Mouse (Mus musculus) ovary, adult 18-20 months (tissue): ENCODE results near the gene Spint4.
"Not testable (repeated sequence)": the region's sequence is repeated elsewhere in the genome, so short reads cannot be mapped to it uniquely, and the experiment has no call there.

Experiments
- DNase-seq: peaks from one replicate; pipeline ENCODE4 v3.0.0; 2022; ENCODE audit warnings: low spot score, mixed read lengths

Gene Spint4

DNA sequence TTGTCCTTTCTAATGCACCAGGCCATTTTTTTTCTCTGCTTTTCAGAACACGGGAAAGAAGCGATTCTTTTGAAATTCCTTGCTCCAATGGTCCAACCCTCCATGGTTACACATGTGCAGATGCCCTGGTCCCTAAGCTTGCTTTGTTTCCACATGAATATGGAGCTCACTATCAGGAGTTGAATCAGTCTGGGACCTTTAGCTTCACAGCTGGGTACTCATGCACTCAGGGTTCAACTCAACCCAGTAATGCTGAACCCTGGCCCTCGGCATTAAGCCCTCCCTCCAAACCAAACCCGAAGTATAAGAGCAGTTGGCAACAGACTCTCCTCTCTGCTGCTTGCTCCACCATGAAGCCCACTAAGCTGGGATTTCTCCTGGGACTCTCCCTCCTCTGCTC lies at the start of gene Spint4:
Spint4 (plus strand) TSS at position 301 of the 400 bp plus-strand sequence.
- DNase-seq = no peak

DNA sequence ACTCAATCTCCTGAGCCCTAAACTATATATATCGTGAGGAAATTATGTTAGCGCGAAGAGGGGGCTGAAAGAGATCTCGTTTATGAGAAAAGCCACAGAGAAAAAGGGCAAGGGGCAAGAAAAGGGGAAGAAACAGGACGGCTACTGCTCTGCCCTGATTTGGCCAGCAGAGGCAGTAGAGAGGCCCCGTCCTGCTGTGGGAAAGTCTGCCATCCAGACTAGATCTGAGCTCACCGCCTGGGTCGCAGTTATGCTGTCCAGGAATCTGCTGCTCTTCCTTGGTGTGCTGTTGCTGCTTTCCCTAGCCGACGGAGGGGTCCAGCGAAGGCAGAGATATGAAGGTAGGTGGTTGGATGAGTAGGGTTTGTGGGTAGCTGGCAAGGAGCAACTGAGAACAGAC lies 42.4 kb upstream of the Spint4 start, which contains the start of gene Wfdc10:
Wfdc10 (plus strand) TSS at position 189 of the 400 bp plus-strand sequence.
- peak; percentile 19 for DNase-seq

DNA sequence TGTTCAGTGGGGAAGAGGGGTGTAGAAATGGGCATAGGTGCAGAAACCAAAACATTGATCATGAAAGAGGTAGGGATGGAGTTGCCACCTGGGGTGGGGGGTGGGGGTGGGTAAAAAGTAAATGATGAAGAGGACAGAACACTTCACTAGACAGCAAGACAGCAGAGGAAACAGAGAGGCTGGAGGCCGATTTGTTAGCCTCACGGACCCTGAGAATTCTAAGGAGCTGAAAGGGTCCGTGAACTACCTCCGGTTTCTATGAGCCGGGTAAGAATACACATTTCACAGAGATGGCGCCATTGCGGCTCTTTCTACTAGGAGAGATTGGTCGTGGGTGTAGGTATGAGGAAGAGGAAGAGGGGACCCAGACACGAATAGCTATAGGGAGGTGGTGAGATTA lies 41.8 kb upstream of the Spint4 start, which contains the start of gene Wfdc9:
Wfdc9 (minus strand) TSS at position 101 of the 400 bp plus-strand sequence.
- no peak for DNase-seq

DNA sequence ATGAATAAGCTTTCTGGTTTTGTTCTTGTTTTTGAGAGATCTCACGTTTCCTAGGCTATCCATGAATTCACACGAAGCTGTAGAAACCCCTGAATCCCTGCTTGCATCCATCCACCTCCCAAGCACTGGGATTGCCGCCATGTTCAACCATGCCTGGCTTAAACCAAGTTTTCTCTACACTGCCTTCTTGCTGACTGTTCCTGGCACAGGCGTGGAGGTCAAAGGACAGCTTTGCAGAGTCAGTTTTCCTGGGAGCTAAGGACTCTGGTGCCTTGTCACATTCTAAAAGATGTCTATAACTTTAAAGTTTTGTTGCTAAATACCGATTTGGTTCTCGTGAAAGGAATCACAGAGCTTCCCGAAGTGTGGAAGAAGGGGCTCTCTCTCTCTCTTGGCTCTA lies 33.5 kb upstream of the Spint4 start:
- DNase-seq = no peak

GRCm38 (mm10) chr2:164670261-164670660 lies 28.0 kb upstream of the Spint4 start:
- DNase-seq = no peak

- no peak for DNase-seq
These were observed 27.4 kb upstream of the Spint4 start for GRCm38 (mm10) chr2:164670938-164671337.

DNA sequence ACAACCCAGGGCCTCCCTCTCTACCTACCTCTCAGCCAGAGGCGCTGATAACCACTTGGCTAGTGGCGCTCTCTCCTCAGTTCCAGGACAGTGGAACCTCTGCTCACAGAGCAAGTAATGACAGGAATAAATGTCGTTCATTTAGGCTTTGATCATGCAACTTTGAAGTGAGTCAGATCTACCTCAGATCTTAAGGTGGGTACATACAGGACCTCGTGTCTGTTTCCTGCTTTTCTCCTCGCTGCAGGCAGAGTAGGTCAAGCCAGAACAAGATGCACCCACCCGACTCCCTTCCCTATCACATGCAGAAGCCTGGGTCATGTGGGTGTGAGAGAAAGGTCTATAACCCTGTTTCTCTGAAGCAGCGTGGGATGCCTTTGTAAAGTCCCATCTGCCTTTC lies 24.3 kb upstream of the Spint4 start, which contains the start of gene Wfdc11:
Wfdc11 (minus strand) TSS at position 101 of the 400 bp plus-strand sequence.
- DNase-seq = no peak

DNA sequence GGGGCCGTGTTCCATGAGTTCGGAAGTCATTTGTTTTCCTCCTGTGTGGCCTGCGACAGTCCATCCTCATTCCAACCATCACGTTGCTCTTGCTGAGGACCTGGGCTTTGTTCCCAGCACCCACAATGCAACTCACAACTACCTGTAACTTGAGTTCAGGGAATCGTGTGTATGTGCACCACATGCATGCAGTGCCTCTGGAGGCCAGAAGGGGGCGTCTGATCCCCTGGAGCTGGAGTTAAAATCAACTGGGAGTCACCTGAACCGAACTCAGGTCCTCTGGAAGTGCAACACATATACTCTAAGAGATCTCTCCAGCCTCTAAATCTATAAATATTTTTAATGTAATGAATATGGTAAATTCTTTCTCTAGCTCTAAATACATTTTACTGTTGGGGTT lies 22.2 kb upstream of the Spint4 start:
- no peak for DNase-seq

- peak; percentile 32 for DNase-seq
These were observed 21.2 kb upstream of the Spint4 start for GRCm38 (mm10) chr2:164676916-164677685.

DNA sequence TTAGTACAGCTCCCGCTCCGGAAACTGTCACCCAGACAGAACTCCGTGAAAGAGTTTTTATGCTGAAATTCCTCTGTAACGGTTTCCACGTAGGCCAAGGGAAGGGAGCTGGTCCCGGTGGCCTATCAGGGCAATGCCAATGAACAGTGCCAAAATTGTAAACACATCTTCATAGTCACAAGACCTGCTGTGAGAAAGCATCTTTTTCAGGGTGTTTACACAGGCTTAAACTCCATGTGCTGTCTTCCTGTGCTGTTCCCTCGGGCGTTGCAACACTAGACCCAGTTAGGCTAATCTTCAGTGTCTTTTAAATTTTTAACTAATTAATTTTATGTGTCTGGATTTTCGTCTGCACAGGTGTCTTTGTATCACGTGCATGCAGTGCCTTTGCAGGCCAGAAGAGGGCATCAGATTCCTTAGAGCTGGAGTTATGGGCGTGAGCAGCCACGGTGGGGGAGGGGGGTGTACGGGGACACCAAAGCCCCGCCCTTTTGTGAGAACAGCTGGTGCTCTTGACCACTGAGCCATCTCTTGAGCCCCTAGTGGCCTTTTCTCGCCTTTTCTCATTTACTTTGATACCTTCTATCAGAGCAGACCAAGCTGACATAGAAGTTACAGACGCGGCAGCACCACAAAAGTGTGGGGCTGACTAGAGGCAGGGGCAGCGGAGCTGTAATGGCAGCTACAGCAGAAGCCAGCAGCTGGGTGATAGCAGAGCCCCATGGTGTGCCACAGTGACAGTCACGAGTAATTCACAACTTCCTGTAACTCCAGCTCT lies 19.3 kb upstream of the Spint4 start:
- DNase-seq = peak; percentile 20

GRCm38 (mm10) chr2:164679906-164680305 lies 18.4 kb upstream of the Spint4 start:
- no peak for DNase-seq

- DNase-seq = no peak
These were observed 13.5 kb upstream of the Spint4 start, which contains the start of gene Wfdc13 for GRCm38 (mm10) chr2:164684807-164685206. TSS of gene Wfdc13 (plus strand) at chr2:164685107.

GRCm38 (mm10) chr2:164700959-164701358 lies 2.7 kb downstream of the Spint4 start:
- no peak for DNase-seq

DNA sequence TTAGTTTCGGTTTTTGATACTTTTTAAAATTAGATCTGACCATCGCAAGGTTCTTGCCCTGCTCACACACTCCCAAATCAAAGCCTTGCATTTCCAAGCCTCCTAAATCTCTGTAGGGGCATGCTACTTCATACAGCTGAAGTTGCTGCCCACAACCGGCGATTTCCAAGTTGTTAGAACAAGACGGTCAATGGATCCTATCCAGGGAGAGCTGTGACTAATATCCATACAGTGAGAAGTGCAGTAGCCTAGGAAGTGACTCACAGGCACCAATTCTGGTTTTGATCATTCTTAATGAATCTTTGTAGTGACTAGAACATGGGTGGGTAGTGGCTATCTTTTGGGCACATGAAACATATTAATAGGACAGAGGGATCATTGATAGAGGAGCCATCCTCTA lies 3.5 kb downstream of the Spint4 start:
- no peak for DNase-seq

- DNase-seq = no peak
These were observed 5.9 kb downstream of the Spint4 start for GRCm38 (mm10) chr2:164704235-164704634.

DNA sequence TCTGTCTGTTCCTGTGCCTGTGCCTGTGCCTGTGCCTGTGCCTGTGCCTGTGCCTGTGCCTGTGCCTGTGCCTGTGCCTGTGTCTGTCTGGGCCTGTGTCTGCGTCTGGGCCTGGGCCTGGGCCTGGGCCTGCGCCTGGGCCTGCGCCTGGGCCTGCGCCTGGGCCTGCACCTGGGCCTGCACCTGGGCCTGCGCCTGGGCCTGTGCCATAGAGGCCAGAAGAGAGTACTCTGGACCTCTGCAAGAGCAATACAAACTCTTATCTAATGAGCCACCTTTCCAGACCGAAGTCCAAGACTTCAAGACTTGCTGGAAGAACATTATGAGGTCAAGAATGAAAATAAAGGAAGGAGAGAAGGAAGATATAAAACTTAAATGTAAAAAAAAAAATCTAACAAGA lies 7.0 kb downstream of the Spint4 start:
- no peak for DNase-seq

DNA sequence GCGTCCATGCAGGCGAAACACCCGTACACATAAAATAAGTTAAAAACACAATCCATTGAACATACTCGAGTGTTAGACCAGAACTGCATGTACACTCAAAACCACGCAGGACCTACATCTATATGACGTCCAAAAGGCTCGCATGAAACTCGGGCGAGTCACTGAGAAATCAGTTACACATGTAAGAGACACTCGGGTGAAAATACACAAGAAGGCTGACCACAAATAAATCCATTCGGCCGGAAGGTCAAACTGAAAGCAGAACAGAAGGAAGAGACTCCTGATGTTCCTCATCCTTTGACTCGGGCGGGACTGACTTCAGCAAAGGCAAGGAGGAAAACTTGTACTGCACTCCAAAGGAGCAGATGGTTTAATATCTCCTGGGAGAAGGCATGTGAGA lies 7.7 kb downstream of the Spint4 start:
- no peak for DNase-seq

GRCm38 (mm10) chr2:164715005-164715404 lies 16.7 kb downstream of the Spint4 start, which contains the start of gene Spint5:
TSS of gene Spint5 (plus strand) at chr2:164715305.
- no peak for DNase-seq

- not testable (repeated sequence) for DNase-seq
These were observed 18.0 kb downstream of the Spint4 start for GRCm38 (mm10) chr2:164716194-164716786.

DNA sequence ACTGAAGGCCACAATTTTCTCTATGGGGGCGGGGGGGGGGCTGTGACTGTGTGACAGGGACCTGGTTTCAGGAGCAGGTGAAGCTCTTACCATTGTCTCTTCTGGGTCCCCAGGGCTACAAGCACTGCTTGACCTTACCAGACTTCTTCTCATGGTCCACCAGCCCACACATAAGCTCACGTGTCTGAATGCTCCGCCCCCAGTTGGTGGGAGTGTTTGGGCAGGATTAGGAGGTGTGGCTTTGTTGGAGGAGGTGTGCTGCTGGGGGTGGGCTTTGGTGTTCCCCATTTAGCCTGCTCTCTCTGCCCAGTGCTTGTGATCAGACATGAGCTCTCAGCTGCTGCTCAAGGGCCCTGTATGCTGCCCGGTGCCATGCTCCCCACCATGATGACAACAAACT lies 25.0 kb downstream of the Spint4 start:
- DNase-seq = no peak

DNA sequence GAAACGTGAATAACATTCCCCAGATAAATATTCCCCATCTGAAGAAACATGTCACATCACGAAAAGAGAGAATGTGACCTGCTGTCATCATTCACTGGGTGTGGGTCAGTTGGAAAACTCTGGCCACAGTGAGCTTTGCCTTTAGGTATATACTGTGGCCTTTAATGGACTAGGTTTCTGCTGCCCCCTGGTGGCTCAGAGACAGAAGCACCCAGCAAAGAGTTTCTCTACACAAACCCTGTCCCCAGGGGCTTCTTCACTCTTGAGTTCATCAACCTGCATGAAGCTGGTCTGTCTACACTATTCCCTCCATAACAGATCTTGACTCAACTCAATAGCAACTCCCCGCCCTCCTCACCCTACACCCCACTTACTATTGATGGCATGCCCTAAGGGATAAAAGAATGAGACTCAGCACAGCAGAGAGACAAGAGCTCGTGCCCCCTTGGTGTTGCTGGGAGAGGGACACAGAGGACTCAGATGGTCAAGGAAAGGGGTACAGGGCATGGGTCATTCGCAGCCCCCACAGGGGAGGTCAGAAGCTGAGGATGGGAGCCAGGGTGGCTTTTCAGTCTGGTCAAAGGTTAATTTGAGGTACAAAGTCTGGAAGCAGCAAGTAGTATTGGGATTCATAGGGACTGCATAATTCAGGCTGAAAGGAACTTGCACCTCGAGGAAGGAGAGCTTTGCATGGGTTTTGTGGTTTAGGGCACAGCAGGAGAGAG lies 27.8 kb downstream of the Spint4 start:
- peak; percentile 19 for DNase-seq

DNA sequence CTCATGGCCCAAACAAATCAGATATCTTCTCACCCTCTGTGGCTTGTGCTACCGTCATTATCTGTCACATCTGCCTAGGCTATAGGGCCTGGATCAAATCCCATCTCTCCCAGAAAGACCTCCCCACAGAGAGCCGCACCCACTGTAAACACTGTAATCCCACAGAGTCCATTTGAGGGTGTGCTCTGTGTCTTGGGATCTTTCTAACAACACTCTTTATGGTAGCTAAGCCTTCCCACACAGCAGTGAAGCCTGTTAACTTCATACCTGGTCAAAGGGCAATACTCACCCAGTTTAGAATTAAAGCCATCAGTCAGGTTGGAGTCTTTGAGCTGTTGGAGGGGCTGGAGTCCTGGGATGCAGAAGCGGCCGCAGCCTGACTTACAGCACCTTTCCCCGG lies 33.4 kb downstream of the Spint4 start:
- DNase-seq = no peak
